Mouse (Mus musculus) heart, embryonic 11.5 days (tissue): Measurements from ENCODE around the gene Mdc1. TPM values are rescaled to one million over a fixed set of nuclear protein-coding genes. Genes with fewer than 3 reads are reported as not detected.

Source experiments
- ATAC-seq: fragments of 200-750 bp; cut with Nextera tagmentation; replicated peaks from 2 replicates; pipeline ENCODE4 v1.8.0; 2017; ENCODE audit warnings: moderate library complexity; ENCODE audit not compliant: insufficient number of reproducible peaks, low FRiP score, low TSS enrichment
- H3K27ac ChIP-seq: fragments of 300-500 bp; sonication (generic); 2 replicates; pipeline ENCODE4 v1.5.1; 2014; ENCODE audit warnings: mild to moderate bottlenecking, low read depth, low read length
- H3K27me3 ChIP-seq: fragments of 300-500 bp; sonication (generic); 2 replicates; pipeline ENCODE4 v1.6.1; 2014; ENCODE audit warnings: mild to moderate bottlenecking, low read length, mixed read lengths; ENCODE audit not compliant: control insufficient read depth, insufficient read depth
- H3K36me3 ChIP-seq: fragments of 300-500 bp; sonication (generic); 2 replicates; pipeline ENCODE4 v1.6.1; 2014; ENCODE audit warnings: mild to moderate bottlenecking, low read length, moderate library complexity, mixed read lengths; ENCODE audit not compliant: control insufficient read depth, insufficient read depth
- H3K4me1 ChIP-seq: fragments of 300-500 bp; sonication (generic); 2 replicates; pipeline ENCODE4 v1.6.1; 2014; ENCODE audit warnings: low read length; ENCODE audit not compliant: control insufficient read depth, insufficient read depth
- H3K4me2 ChIP-seq: fragments of 300-500 bp; sonication (generic); 2 replicates; pipeline ENCODE4 v1.6.1; 2014; ENCODE audit warnings: mild to moderate bottlenecking, moderate library complexity
- H3K4me3 ChIP-seq: fragments of 300-500 bp; sonication (generic); 2 replicates; pipeline ENCODE4 v1.5.1; 2014; ENCODE audit warnings: low read depth, low read length
- H3K9ac ChIP-seq: fragments of 300-500 bp; sonication (generic); 2 replicates; pipeline ENCODE4 v1.6.1; 2014; ENCODE audit warnings: mild to moderate bottlenecking, low read depth, low read length, moderate library complexity
- H3K9me3 ChIP-seq: fragments of 300-500 bp; sonication (generic); replicated peaks from 2 replicates; pipeline ENCODE4 v1.6.1; 2016; ENCODE audit warnings: low read length; ENCODE audit not compliant: control insufficient read depth
- WGBS: fragments of 180-500 bp; shearing (Covaris S2); extraction: QIAGEN DNeasy Blood & Tissue Kit; methylation state at CpG from one replicate; pipeline ENCODE4 v1.1.7; 2014; ENCODE audit not compliant: insufficient replicate concordance; 5-methylcytosine and 5-hydroxymethylcytosine counted together
- polyA plus RNA-seq: library from polyadenylated mRNA; unstranded; fragments of >200 nt; fragmentation: Nextera tagmentation; extraction: Ambion mirVana; gene quantifications from 2 replicates; pipeline ENCODE4 v1.2.1, GENCODE M21; 2014

Mdc1 gene
- polyA plus RNA-seq, 1 experiment from 2014 or later: 19.0 TPM

DNA sequence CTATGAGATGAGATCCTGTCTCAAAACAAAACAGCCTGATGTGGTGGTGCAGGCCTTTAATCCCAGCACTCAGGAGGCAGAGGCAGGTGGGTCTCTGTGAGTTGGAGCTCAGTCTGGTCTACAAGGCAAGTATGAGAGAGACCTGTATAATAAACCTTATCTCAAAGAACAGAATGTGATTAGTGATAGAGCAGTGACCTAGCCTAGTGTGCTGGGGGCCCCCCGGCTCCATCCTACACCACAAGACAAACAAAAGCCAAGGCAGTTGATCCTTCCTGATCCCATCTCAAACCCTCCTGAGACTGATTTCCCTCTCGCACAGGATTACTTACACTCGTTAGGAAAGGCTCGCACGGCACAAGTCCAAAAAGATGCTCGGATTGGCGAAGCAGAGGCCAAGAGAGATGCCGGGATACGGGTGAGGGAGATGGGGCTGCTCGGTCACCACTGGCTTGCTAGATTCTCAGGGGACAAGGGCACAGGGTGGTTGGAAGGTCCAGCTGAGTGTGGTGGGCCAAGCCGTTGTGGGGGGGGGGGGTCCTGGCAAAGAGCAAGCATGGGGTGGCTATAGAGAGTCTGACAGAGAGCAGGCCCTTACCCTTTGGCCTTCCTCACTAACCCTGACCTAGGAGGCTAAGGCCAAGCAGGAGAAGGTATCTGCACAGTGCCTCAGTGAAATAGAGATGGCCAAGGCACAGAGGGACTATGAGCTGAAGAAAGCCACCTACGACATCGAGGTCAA, 16.0 kb upstream of the Mdc1 start:
- no peaks in the 10 kb centered on the region for H3K27me3 ChIP-seq
- no peak for ATAC-seq
- 89% methylated on average over 13 of the region's 13 CpGs for WGBS
- H3K4me3 ChIP-seq: no peak overlapping the region
- peaks cover 19% of the 10 kb centered on the region for H3K36me3 ChIP-seq
- no peak overlapping the region for H3K27ac ChIP-seq
- no peak overlapping the region for H3K4me2 ChIP-seq
- H3K9ac ChIP-seq: no peak overlapping the region
- no peaks in the 10 kb centered on the region for H3K9me3 ChIP-seq
- H3K4me1 ChIP-seq: peaks cover 8% of the 10 kb centered on the region; the same call in 1 of the 2 replicates

- no peaks in the 10 kb centered on the region for H3K9me3 ChIP-seq
- H3K4me2 ChIP-seq: no peak overlapping the region; the same call in 1 of the 2 replicates
- H3K4me1 ChIP-seq: peaks cover 1% of the 10 kb centered on the region
- H3K36me3 ChIP-seq: peaks cover 41% of the 10 kb centered on the region
- H3K9ac ChIP-seq: no peak overlapping the region
- 0 out of 2 replicates have a peak overlapping the region, but pooled peaks have one; percentile 24 for H3K27ac ChIP-seq
- ATAC-seq: peak; percentile 60
- no peaks in the 10 kb centered on the region for H3K27me3 ChIP-seq
- 2% methylated on average over 21 of the region's 21 CpGs for WGBS
- H3K4me3 ChIP-seq: no peak overlapping the region
These were observed 11.6 kb upstream of the Mdc1 start for GRCm38 (mm10) chr17:35829737-35830136.

DNA sequence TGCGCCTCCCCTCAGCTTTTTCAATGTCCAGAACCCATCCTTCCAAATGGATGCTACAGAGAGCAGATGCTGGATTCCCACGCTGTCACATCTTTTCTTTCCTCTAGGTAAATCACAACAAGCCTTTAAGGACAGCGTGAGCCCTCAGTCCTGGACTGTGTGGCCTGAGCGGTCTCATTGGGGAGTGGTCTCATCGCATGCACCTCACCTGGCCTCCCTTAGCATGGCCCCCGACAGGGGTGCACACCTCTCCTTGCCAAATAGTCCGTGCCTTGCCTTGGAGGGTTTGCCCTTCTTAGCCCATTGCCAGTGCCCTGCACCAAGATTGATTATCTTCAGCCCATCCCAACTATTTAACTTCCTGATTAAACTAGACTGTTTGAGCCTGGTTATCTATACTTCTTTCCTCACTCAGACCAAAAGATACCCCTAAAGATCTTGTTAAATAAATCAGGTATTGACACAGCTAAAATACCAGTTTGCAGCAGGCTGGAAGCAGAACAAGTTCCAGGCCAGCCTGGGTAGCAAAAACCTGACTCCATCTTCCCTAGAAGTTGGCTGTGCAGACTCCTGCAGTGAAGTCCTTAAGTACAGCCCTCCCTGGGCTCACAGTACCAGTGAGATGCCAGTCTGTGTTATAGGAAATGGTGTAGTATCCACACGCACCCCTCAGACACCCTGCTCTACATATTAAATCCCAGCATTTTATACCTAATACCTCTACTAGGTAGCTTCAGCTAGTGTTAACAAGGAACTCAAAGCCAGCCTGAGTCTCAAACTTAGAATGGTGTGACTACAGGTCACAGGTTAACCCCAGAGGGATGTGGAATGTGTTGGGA, 8.7 kb upstream of the Mdc1 start:
- Histone ChIP-seq H3K9ac (no peak overlapping the region), H3K4me2 (no peak overlapping the region), H3K9me3 (no peaks in the 10 kb centered on the region), H3K4me3 (no peak overlapping the region), H3K27ac (no peak overlapping the region), H3K27me3 (no peaks in the 10 kb centered on the region), H3K4me1 (peaks cover 15% of the 10 kb centered on the region), H3K36me3 (peaks cover 48% of the 10 kb centered on the region)
- WGBS: 62% methylated on average over 8 of the region's 8 CpGs
- no peak for ATAC-seq

GRCm38 (mm10) chr17:35833239-35833751, 8.0 kb upstream of the Mdc1 start:
- no peaks in the 10 kb centered on the region for H3K27me3 ChIP-seq
- no peak for ATAC-seq
- peaks cover 41% of the 10 kb centered on the region for H3K36me3 ChIP-seq
- H3K9ac ChIP-seq: no peak overlapping the region
- no peak overlapping the region for H3K27ac ChIP-seq
- no peak overlapping the region for H3K4me2 ChIP-seq
- H3K4me3 ChIP-seq: no peak overlapping the region
- H3K9me3 ChIP-seq: no peaks in the 10 kb centered on the region
- peaks cover 15% of the 10 kb centered on the region for H3K4me1 ChIP-seq
- 23% methylated on average over 5 of the region's 5 CpGs for WGBS

- 59% methylated on average over 5 of the region's 5 CpGs for WGBS
- no peak overlapping the region; the same call in 1 of the 2 replicates for H3K4me2 ChIP-seq
- no peaks in the 10 kb centered on the region for H3K9me3 ChIP-seq
- H3K9ac ChIP-seq: no peak overlapping the region
- H3K27me3 ChIP-seq: no peaks in the 10 kb centered on the region
- ATAC-seq: no peak
- H3K4me3 ChIP-seq: no peak overlapping the region
- H3K36me3 ChIP-seq: peaks cover 41% of the 10 kb centered on the region
- H3K27ac ChIP-seq: no peak overlapping the region
- peaks cover 15% of the 10 kb centered on the region for H3K4me1 ChIP-seq
These were observed 7.4 kb upstream of the Mdc1 start for GRCm38 (mm10) chr17:35833894-35834293.

- ATAC-seq: no peak
- Histone ChIP-seq H3K9ac (peak overlapping the region; percentile 46), H3K4me2 (peak overlapping the region; percentile 75), H3K27ac (peak overlapping the region; percentile 41), H3K36me3 (peaks cover 41% of the 10 kb centered on the region), H3K27me3 (no peaks in the 10 kb centered on the region), H3K9me3 (no peaks in the 10 kb centered on the region), H3K4me3 (peak overlapping the region; percentile 90), H3K4me1 (peaks cover 19% of the 10 kb centered on the region)
- 80% methylated on average over 26 of the region's 26 CpGs for WGBS
These were observed 6.5 kb upstream of the Mdc1 start for GRCm38 (mm10) chr17:35834696-35835422.

- H3K9ac ChIP-seq: peak overlapping the region; percentile 100
- H3K4me2 ChIP-seq: peak overlapping the region; percentile 75
- peak overlapping the region; percentile 90 for H3K4me3 ChIP-seq
- ATAC-seq: no peak
- H3K4me1 ChIP-seq: peaks cover 19% of the 10 kb centered on the region
- no peaks in the 10 kb centered on the region for H3K27me3 ChIP-seq
- H3K27ac ChIP-seq: peak overlapping the region; percentile 41
- H3K9me3 ChIP-seq: no peaks in the 10 kb centered on the region
- 83% methylated on average over 26 of the region's 26 CpGs for WGBS
- peaks cover 41% of the 10 kb centered on the region for H3K36me3 ChIP-seq
These were observed 5.7 kb upstream of the Mdc1 start for GRCm38 (mm10) chr17:35835424-35836140.
